In genomic region chr11:5949586-5950352, GRCm38 (mm10) we compare ENCODE assay signal across 9 mouse cellular contexts. TPM values are rescaled to one million over a fixed set of nuclear protein-coding genes. Genes with fewer than 3 reads are reported as not detected.
DNase-seq lines count a peak whose midpoint lies in the region; ATAC-seq and TF ChIP-seq lines count a peak whose summit lies in the region.
"Had no signal": no experiment of that assay in that cellular context is flagged by ENCODE, and none has a peak within 500 bp of the region (broad histone marks: within the 10 kb centered on the region; RNA-seq: fewer than 3 reads in every experiment).

TSS of gene Gck (minus strand) at chr11:5950081.

- H3K4me3 ChIP-seq in heart, embryonic 11.5 days (ENCODE audit: low read depth, low read length) = no peak within 1 kb of the TSS
- no peak within 1 kb of the TSS; the same call in 1 of the 2 replicates for H3K4me3 ChIP-seq in G1E (ENCODE audit: low read depth, low read length)

- WGBS in heart, embryonic 11.5 days (ENCODE audit: insufficient replicate concordance) = 58% methylated on average over 8 of the region's 8 CpGs

- no peak for TF ChIP-seq CTCF in G1E (IDR thresholded peaks at IDR 0.05; ENCODE audit: low read depth, low read length)

- ATAC-seq in heart, embryonic 11.5 days (replicated peaks; ENCODE audit: insufficient number of reproducible peaks, low FRiP score, low TSS enrichment) = no peak; the same call in 1 of the 2 replicates
- peak; percentile 28 for ATAC-seq in G1E (ENCODE audit: extremely low read depth, insufficient number of reproducible peaks, low FRiP score, poor library complexity, severe bottlenecking)
- peak; percentile 90 for ATAC-seq in granulocyte monocyte progenitor cell, adult 5-6 weeks (replicated peaks; ENCODE audit: poor library complexity, severe bottlenecking)
- peak; percentile 92 for ATAC-seq in megakaryocyte, adult 5-6 weeks (ENCODE audit: poor library complexity, severe bottlenecking)
- ATAC-seq in cerebellum, adult (ENCODE audit: insufficient number of reproducible peaks, low FRiP score, low TSS enrichment) = no peak

- 0 out of 2 replicates have a peak within 1 kb of the TSS, but pooled peaks have one; percentile 35 for H3K9ac ChIP-seq in heart, embryonic 11.5 days (ENCODE audit: low read depth, low read length)

- no peaks in the 10 kb centered on the region for H3K36me3 ChIP-seq in heart, embryonic 11.5 days (ENCODE audit: control insufficient read depth, insufficient read depth, low read length)
- H3K36me3 ChIP-seq in G1E (replicated peaks) = no peaks in the 10 kb centered on the region

- intact Hi-C loops in heart, postnatal 14 days (cut with DNase I) = no loop called here

- DNase-seq in heart, postnatal 14 days = no peak
- DNase-seq in G1E (ENCODE audit: low spot score) = peak; percentile 55
- no peak for DNase-seq in adrenal gland, adult 8-10 months
- no peak for DNase-seq in T-cell, adult 2 months (ENCODE audit: low spot score)
- DNase-seq: gastrocnemius, postnatal 36 days had no signal

- no peak within 1 kb of the TSS for H3K4me2 ChIP-seq in heart, embryonic 11.5 days

- no peaks in the 10 kb centered on the region for H3K9me3 ChIP-seq in heart, embryonic 11.5 days (replicated peaks; ENCODE audit: control insufficient read depth, low read length)
- H3K9me3 ChIP-seq in G1E (replicated peaks) = no peaks in the 10 kb centered on the region

- no peaks in the 10 kb centered on the region for H3K27me3 ChIP-seq in heart, embryonic 11.5 days (ENCODE audit: control insufficient read depth, insufficient read depth, low read length)
- peaks cover 23% of the 10 kb centered on the region for H3K27me3 ChIP-seq in G1E (ENCODE audit: insufficient read depth, low read length)

- no peak within 1 kb of the TSS for H3K27ac ChIP-seq in heart, embryonic 11.5 days (ENCODE audit: low read depth, low read length)

- H3K4me1 ChIP-seq in heart, embryonic 11.5 days (ENCODE audit: control insufficient read depth, insufficient read depth, low read length) = peaks cover 18% of the 10 kb centered on the region
- peaks cover 24% of the 10 kb centered on the region for H3K4me1 ChIP-seq in G1E (ENCODE audit: insufficient read depth, low read depth, low read length)

RNA-seq across cellular contexts. Expression of gene Gck, which starts in this region (rescaled TPM):
- polyA plus RNA-seq in heart, embryonic 11.5 days (2014; fragmentation: Nextera tagmentation; extraction: Ambion mirVana) = 2.0 and 2.6 TPM in 2 replicates
- total RNA-seq in heart, postnatal 14 days (2021) = 1 to 10 TPM; 4.6 to 6.6 TPM
- total RNA-seq in G1E (2014; fragmentation: Nextera tagmentation) = not detected in 2 replicates
- total RNA-seq in G1E (2017) = 0.06 and 0.11 TPM in 2 replicates
- not detected in 2 replicates for polyA plus RNA-seq in G1E (2012)
- total RNA-seq in granulocyte monocyte progenitor cell, adult 5-6 weeks (2014; fragmentation: Nextera tagmentation) = not detected in 2 replicates
- not detected in 2 replicates for total RNA-seq in granulocyte monocyte progenitor cell, adult 5-6 weeks (2017)
- total RNA-seq in megakaryocyte, adult 5-6 weeks (2015) = not detected in 2 replicates
- not detected in 2 replicates for total RNA-seq in megakaryocyte, adult 5-6 weeks (2017)
- 1 to 10 TPM; 2.8 to 5.4 (median 4.0) TPM for total RNA-seq in adrenal gland, adult 8-10 months (2022)

Comparison
In these comparisons a context has a peak if more than half of its experiments do, and no peak if none do; other contexts are left out.
1. Peak in DNase-seq and ATAC-seq in G1E; RNA of the gene not detected or under 1 TPM.
2. Peak in ATAC-seq in granulocyte monocyte progenitor cell, adult 5-6 weeks; RNA of the gene not detected or under 1 TPM.
3. Peak in ATAC-seq in megakaryocyte, adult 5-6 weeks; RNA of the gene not detected or under 1 TPM.